Mouse (Mus musculus) ES-E14 (cell line): ENCODE results near the gene Rnf144b. TPM values are rescaled to one million over a fixed set of nuclear protein-coding genes. Genes with fewer than 3 reads are reported as not detected.

Source experiments
- DNase-seq: peaks from one replicate; pipeline ENCODE4 v3.0.0-alpha.2; 2013; ENCODE audit warnings: low read depth, low spot score
- H3K27ac ChIP-seq: 2 replicates; pipeline ENCODE4 v1.5.1; 2012; ENCODE audit warnings: low read depth, mild to moderate bottlenecking, low read length, moderate library complexity, mixed read lengths; ENCODE audit not compliant: poor library complexity, insufficient read depth, severe bottlenecking
- H3K36me3 ChIP-seq: 2 replicates; pipeline ENCODE4 v1.6.1; 2012; ENCODE audit warnings: mild to moderate bottlenecking, low read length, moderate library complexity, mixed read lengths; ENCODE audit not compliant: control insufficient read depth, poor library complexity, insufficient read depth, severe bottlenecking
- H3K4me1 ChIP-seq, 2 experiments: fragments of 150-350 bp in 1 of 2; sonication (generic) in 1 of 2; 2 replicates each; pipeline ENCODE4 v1.6.1; 2012; ENCODE audit warnings: low read length in 2 of 2, mild to moderate bottlenecking in 1 of 2, mixed read lengths in 1 of 2; ENCODE audit not compliant: control insufficient read depth in 2 of 2, insufficient read depth in 2 of 2, poor library complexity in 1 of 2
- H3K4me3 ChIP-seq, 2 experiments: fragments of 150-350 bp in 1 of 2; sonication (generic) in 1 of 2; 2 replicates each; pipeline ENCODE4 v1.5.1; 2012; ENCODE audit warnings: low read length in 2 of 2, low read depth in 1 of 2, mild to moderate bottlenecking in 1 of 2, mixed read lengths in 1 of 2; ENCODE audit not compliant: insufficient read depth in 1 of 2, poor library complexity in 1 of 2, severe bottlenecking in 1 of 2
- H3K9ac ChIP-seq: 2 replicates; pipeline ENCODE4 v1.6.1; 2012; ENCODE audit warnings: low read depth, mild to moderate bottlenecking, low read length, mixed read lengths; ENCODE audit not compliant: poor library complexity, insufficient read depth, severe bottlenecking
- H3K9me3 ChIP-seq: fragments of 150-350 bp; sonication (generic); 2 replicates; pipeline ENCODE4 v1.6.1; 2012; ENCODE audit warnings: low read depth, mild to moderate bottlenecking, low read length; ENCODE audit not compliant: control insufficient read depth, insufficient read depth
- CHD2 ChIP-seq: IDR thresholded peaks from 2 replicates; pipeline ENCODE4 v1.6.1; 2014; ENCODE audit warnings: mild to moderate bottlenecking, low read depth, low read length, inconsistent platforms
- HCFC1 ChIP-seq: IDR thresholded peaks from 2 replicates; pipeline ENCODE4 v1.6.1; 2012; ENCODE audit warnings: low read length, inconsistent platforms, borderline replicate concordance; ENCODE audit not compliant: insufficient read depth
- MAFK ChIP-seq: IDR thresholded peaks from 2 replicates; pipeline ENCODE4 v1.6.1; 2014; ENCODE audit warnings: mild to moderate bottlenecking, low read depth, low read length, inconsistent platforms; ENCODE audit not compliant: insufficient read depth
- ZC3H11A ChIP-seq: IDR thresholded peaks from 2 replicates; pipeline ENCODE4 v1.6.1; 2012; ENCODE audit warnings: low read depth, mild to moderate bottlenecking, inconsistent platforms, low read length, borderline replicate concordance
- ZNF384 ChIP-seq: IDR thresholded peaks from 2 replicates; pipeline ENCODE4 v1.6.1; 2012; ENCODE audit warnings: low read depth, low read length, inconsistent platforms
- in situ Hi-C, 2 experiments: fragments of 600-800 bp; cut with MboI; formaldehyde crosslinking; loops; one replicate each; pipeline ENCODE4 v1.15.1; 2025; ENCODE audit warnings: low sequenced_read_pairs in 2 of 2, inconsistent platforms in 1 of 2; ENCODE audit not compliant: unreplicated experiment in 2 of 2
- total RNA-seq: library from RNA; depleted of rRNA; stranded (reverse); fragments of 300-350 nt; gene quantifications from 2 replicates; pipeline ENCODE4 v1.2.3, GENCODE M21; 2012

Rnf144b gene
- total RNA-seq, 1 experiment = 1.2 TPM

- Histone ChIP-seq H3K9ac (no peak overlapping the region), H3K9me3 (no peaks in the 10 kb centered on the region), H3K36me3 (peaks cover 4% of the 10 kb centered on the region), H3K27ac (no peak overlapping the region), H3K4me1 (no peaks in the 10 kb centered on the region), H3K4me3 (no peak overlapping the region)
- in situ Hi-C loops = no loop called here
- DNase-seq = no peak
- TF ChIP-seq ZC3H11A = peak; percentile 35; the same call in 1 of the 2 replicates
- no peak for TF ChIP-seq CHD2
These were observed 41.5 kb upstream of the Rnf144b start for GRCm38 (mm10) chr13:47080905-47081505.

GRCm38 (mm10) chr13:47088433-47088832, 34.0 kb upstream of the Rnf144b start:
- Histone ChIP-seq H3K4me1 (no peaks in the 10 kb centered on the region), H3K27ac (no peak overlapping the region), H3K9me3 (no peaks in the 10 kb centered on the region), H3K4me3 (no peak overlapping the region), H3K36me3 (peaks cover 13% of the 10 kb centered on the region; the same call in 1 of the 2 replicates), H3K9ac (no peak overlapping the region)
- no peak for DNase-seq
- in situ Hi-C loops = no loop called here
- TF ChIP-seq MAFK = no peak

- no peaks in the 10 kb centered on the region for H3K9me3 ChIP-seq
- DNase-seq = no peak
- H3K9ac ChIP-seq = no peak overlapping the region
- no peak for TF ChIP-seq HCFC1
- TF ChIP-seq ZC3H11A = no peak
- TF ChIP-seq ZNF384 = no peak
- TF ChIP-seq MAFK = no peak
- TF ChIP-seq CHD2 = no peak
- no peak overlapping the region for H3K4me3 ChIP-seq
- peaks cover 17% of the 10 kb centered on the region for H3K36me3 ChIP-seq
- in situ Hi-C loops = no loop called here
- H3K27ac ChIP-seq = no peak overlapping the region
- H3K4me1 ChIP-seq = no peaks in the 10 kb centered on the region
These were observed 33.2 kb upstream of the Rnf144b start for GRCm38 (mm10) chr13:47089271-47089670.

- in situ Hi-C loops = no loop called here
- no peak overlapping the region for H3K4me3 ChIP-seq
- H3K27ac ChIP-seq = no peak overlapping the region
- no peak overlapping the region for H3K9ac ChIP-seq
- H3K4me1 ChIP-seq = no peaks in the 10 kb centered on the region
- TF ChIP-seq CHD2 (no peak), MAFK (no peak), HCFC1 (no peak), ZC3H11A (no peak), ZNF384 (no peak)
- H3K9me3 ChIP-seq = no peaks in the 10 kb centered on the region
- H3K36me3 ChIP-seq = peaks cover 22% of the 10 kb centered on the region
- no peak for DNase-seq
These were observed 28.7 kb upstream of the Rnf144b start for GRCm38 (mm10) chr13:47093791-47094190.

- TF ChIP-seq ZC3H11A (no peak), ZNF384 (no peak), CHD2 (no peak), MAFK (no peak), HCFC1 (no peak)
- no peak overlapping the region for H3K4me3 ChIP-seq
- in situ Hi-C loops = no loop called here
- no peak overlapping the region for H3K9ac ChIP-seq
- H3K27ac ChIP-seq = no peak overlapping the region
- DNase-seq = no peak
- H3K36me3 ChIP-seq = peaks cover 25% of the 10 kb centered on the region
- no peaks in the 10 kb centered on the region for H3K9me3 ChIP-seq
- no peaks in the 10 kb centered on the region for H3K4me1 ChIP-seq
These were observed 25.9 kb upstream of the Rnf144b start for GRCm38 (mm10) chr13:47096591-47096990.
